Mouse (Mus musculus): Measurements from ENCODE around the gene Tmem50a. TPM values are rescaled to one million over a fixed set of nuclear protein-coding genes. Genes with fewer than 3 reads are reported as not detected.

Gene Tmem50a
- polyA plus RNA-seq, 2 experiments, result 44.2 to 65.1 TPM

GRCm38 (mm10) chr4:134927815-134928463 is 13.1 kb upstream of the Tmem50a start:
- Histone ChIP-seq H3K4me3 (ENCODE audit: insufficient read depth in 1 of 2, low read depth in 2 of 2, low read length in 2 of 2) (no peak overlapping the region), H3K27ac (no peak overlapping the region), H3K4me1 (replicated peaks; ENCODE audit: control insufficient read depth in 2 of 2, insufficient read depth in 2 of 2, low read length in 1 of 2) (peaks cover 22 to 24% of the 10 kb centered on the region in 2 experiments), H3K27me3 (ENCODE audit: control insufficient read depth, insufficient read depth, low read length) (no peaks in the 10 kb centered on the region), H3K9me3 (ENCODE audit: control insufficient read depth, low read length) (no peaks in the 10 kb centered on the region), H3K4me2 (ENCODE audit: low read depth) (no peak overlapping the region), H3K36me3 (replicated peaks; ENCODE audit: control insufficient read depth, insufficient read depth, low read depth) (peaks cover 59% of the 10 kb centered on the region), H3K9ac (replicated peaks) (no peak overlapping the region)
- DNase-seq (ENCODE audit: low read depth in 3 of 3, low spot score in 3 of 3) (no peak), ATAC-seq (ENCODE audit: insufficient read depth) (no peak)
- 71% methylated on average over 5 of the region's 5 CpGs for whole genome bisulfite sequencing (ENCODE audit: insufficient replicate concordance)
- TF ChIP-seq EP300 (IDR thresholded peaks at IDR 0.05; ENCODE audit: low read depth) (no peak), CTCF (IDR thresholded peaks at IDR 0.05; ENCODE audit: low read depth) (no peak)

DNA sequence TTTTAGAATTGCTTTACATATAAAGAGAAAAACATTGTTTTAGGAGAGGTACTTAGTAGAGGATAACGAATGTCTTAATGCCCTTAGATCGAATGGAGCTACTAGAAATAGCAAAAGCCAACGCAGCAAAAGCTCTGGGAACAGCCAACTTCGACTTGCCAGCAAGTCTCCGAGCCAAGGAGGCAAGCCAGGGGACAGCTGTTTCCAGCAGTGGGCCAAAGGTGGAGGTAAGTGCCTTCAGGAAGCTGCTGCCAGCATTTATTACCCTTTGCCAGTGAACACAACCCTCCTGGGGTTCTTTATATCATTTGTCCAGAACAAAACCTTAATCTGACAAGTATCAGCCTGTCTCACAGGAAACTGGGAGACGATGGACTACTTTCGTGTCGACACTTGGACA is 10.4 kb upstream of the Tmem50a start:
- Histone ChIP-seq H3K4me2 (ENCODE audit: low read depth) (peak overlapping the region; percentile 96), H3K4me1 (replicated peaks; ENCODE audit: control insufficient read depth in 2 of 2, insufficient read depth in 2 of 2, low read length in 1 of 2) (peaks cover 21 to 26% of the 10 kb centered on the region in 2 experiments), H3K27me3 (ENCODE audit: control insufficient read depth, insufficient read depth, low read length) (no peaks in the 10 kb centered on the region), H3K9ac (replicated peaks) (peak overlapping the region; percentile 55), H3K27ac (peak overlapping the region; percentile 41), H3K4me3 (ENCODE audit: insufficient read depth in 1 of 2, low read depth in 2 of 2, low read length in 2 of 2) (peak overlapping the region; percentile 92 to 97), H3K36me3 (replicated peaks; ENCODE audit: control insufficient read depth, insufficient read depth, low read depth) (peaks cover 53% of the 10 kb centered on the region), H3K9me3 (ENCODE audit: control insufficient read depth, low read length) (no peaks in the 10 kb centered on the region)
- WGBS (ENCODE audit: insufficient replicate concordance), result 59% methylated on average over 8 of the region's 8 CpGs
- TF ChIP-seq CTCF (IDR thresholded peaks at IDR 0.05; ENCODE audit: low read depth), result no peak
- TF ChIP-seq EP300 (IDR thresholded peaks at IDR 0.05; ENCODE audit: low read depth), result no peak
- DNase-seq (ENCODE audit: low read depth in 3 of 3, low spot score in 3 of 3), result no peak
- no peak for ATAC-seq (ENCODE audit: insufficient read depth)

- H3K9ac ChIP-seq (replicated peaks), result peak overlapping the region; percentile 99
- TF ChIP-seq CTCF (IDR thresholded peaks at IDR 0.05; ENCODE audit: low read depth), result peak; percentile 28
- no peak for TF ChIP-seq EP300 (IDR thresholded peaks at IDR 0.05; ENCODE audit: low read depth)
- peak; percentile 83 to 88 (median 84) for DNase-seq (ENCODE audit: low read depth in 3 of 3, low spot score in 3 of 3)
- H3K36me3 ChIP-seq (replicated peaks; ENCODE audit: control insufficient read depth, insufficient read depth, low read depth), result peaks cover 50% of the 10 kb centered on the region
- H3K4me2 ChIP-seq (ENCODE audit: low read depth), result peak overlapping the region; percentile 96
- H3K4me3 ChIP-seq (ENCODE audit: insufficient read depth in 1 of 2, low read depth in 2 of 2, low read length in 2 of 2), result peak overlapping the region; percentile 92 to 97
- peak overlapping the region; percentile 79 for H3K27ac ChIP-seq
- ATAC-seq (ENCODE audit: insufficient read depth), result peak; percentile 62
- H3K27me3 ChIP-seq (ENCODE audit: control insufficient read depth, insufficient read depth, low read length), result no peaks in the 10 kb centered on the region
- under 1% methylated on average over 75 of the region's 75 CpGs for WGBS (ENCODE audit: insufficient replicate concordance)
- no peaks in the 10 kb centered on the region for H3K9me3 ChIP-seq (ENCODE audit: control insufficient read depth, low read length)
- H3K4me1 ChIP-seq (replicated peaks; ENCODE audit: control insufficient read depth in 2 of 2, insufficient read depth in 2 of 2, low read length in 1 of 2), result peaks cover 17 to 31% of the 10 kb centered on the region in 2 experiments
Measured at GRCm38 (mm10) chr4:134924019-134924741, 9.4 kb upstream of the Tmem50a start.

GRCm38 (mm10) chr4:134923258-134924018 is 8.6 kb upstream of the Tmem50a start, which contains the start of gene Rsrp1:
TSS of gene Rsrp1 (plus strand) at chr4:134923592.
- WGBS (ENCODE audit: insufficient replicate concordance), result under 1% methylated on average over 64 of the region's 64 CpGs
- Histone ChIP-seq H3K27ac (peak within 1 kb of the TSS; percentile 79), H3K4me3 (ENCODE audit: insufficient read depth in 1 of 2, low read depth in 2 of 2, low read length in 2 of 2) (peak within 1 kb of the TSS; percentile 92 to 97), H3K9me3 (ENCODE audit: control insufficient read depth, low read length) (no peaks in the 10 kb centered on the region), H3K27me3 (ENCODE audit: control insufficient read depth, insufficient read depth, low read length) (no peaks in the 10 kb centered on the region), H3K4me2 (ENCODE audit: low read depth) (peak within 1 kb of the TSS; percentile 96), H3K9ac (replicated peaks) (peak within 1 kb of the TSS; percentile 99), H3K4me1 (replicated peaks; ENCODE audit: control insufficient read depth in 2 of 2, insufficient read depth in 2 of 2, low read length in 1 of 2) (peaks cover 20 to 34% of the 10 kb centered on the region in 2 experiments), H3K36me3 (replicated peaks; ENCODE audit: control insufficient read depth, insufficient read depth, low read depth) (peaks cover 44% of the 10 kb centered on the region)
- DNase-seq (ENCODE audit: low read depth in 3 of 3, low spot score in 3 of 3) (peak; percentile 95 to 96 (median 95)), ATAC-seq (ENCODE audit: insufficient read depth) (peak; percentile 81)
- TF ChIP-seq EP300 (IDR thresholded peaks at IDR 0.05; ENCODE audit: low read depth) (peak; percentile 75), CTCF (IDR thresholded peaks at IDR 0.05; ENCODE audit: low read depth) (no peak)

All from liver, embryonic 14.5 days (tissue).